Mouse (Mus musculus) gonadal fat pad, adult 2 months (tissue): ENCODE measurements around the gene Il1rap. TPM values are rescaled to one million over a fixed set of nuclear protein-coding genes. Genes with fewer than 3 reads are reported as not detected.

ENCODE experiments used
- DNase-seq: peaks from one replicate; pipeline ENCODE4 v3.0.0-alpha.2; 2012; ENCODE audit warnings: low read depth
- polyA plus RNA-seq: library from polyadenylated mRNA; depleted of rRNA; stranded (reverse); fragments of >200 nt; gene quantifications from 2 replicates; pipeline ENCODE4 v1.2.3, GENCODE M21; 2012

The Il1rap gene
- polyA plus RNA-seq, 1 experiment: 3.1 TPM

DNA sequence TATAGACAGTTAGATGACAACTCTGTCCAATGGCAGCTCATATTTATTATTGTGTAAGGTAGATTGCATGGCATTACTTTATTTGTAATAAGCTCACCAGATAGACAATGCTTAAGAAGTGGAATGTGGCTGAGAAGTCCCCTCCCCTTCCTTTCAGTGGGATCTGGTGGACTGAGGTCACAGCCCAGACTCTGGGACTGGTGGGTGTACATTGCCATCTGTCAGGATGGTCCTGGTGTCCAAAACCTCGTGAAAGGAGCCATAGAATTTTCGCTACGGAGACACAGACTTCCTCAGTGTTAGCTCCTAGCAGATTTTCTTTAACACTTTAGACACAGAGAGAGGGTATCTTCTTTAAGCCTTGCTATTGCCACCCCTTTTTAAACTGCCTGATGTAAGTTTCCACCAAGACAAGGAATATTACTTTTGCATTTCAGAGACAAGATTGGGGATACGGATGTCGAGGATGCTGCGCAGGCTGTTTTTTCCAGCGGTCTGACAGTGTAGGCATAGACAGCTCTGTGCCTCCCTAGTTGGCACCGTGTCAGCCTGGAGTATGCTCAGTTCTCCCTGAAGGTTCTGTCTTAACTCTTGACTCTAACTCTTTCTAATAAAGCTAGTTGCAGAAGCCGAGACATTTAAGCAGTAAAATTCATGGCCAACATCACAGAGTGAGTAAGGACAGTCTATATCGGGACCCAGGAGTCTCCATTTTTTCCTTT is 31.2 kb downstream of the Il1rap start:
- DNase-seq: no peak

- DNase-seq: no peak
Measured at GRCm38 (mm10) chr16:26623141-26623540, 41.6 kb downstream of the Il1rap start.

DNA sequence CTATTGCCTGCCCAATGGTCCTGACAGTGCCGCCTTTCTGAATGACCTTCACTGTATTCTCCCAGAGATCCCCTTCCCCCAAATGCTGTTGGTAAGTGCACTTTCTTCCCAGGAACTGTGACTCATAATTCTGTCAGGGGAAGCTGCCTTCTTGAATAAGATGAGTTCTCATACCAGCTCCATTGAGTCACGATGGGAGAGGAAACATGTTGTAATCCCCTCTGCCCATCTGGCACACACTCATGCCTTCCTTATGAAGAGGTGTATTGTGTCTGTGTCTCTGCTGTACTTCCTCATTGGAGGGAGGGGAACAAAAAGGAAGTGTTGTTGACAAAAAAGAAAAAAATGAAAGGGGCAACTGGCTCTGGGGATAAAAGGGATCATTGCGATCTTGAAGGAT is 44.6 kb downstream of the Il1rap start:
- no peak for DNase-seq

GRCm38 (mm10) chr16:26634800-26635199 is 53.3 kb downstream of the Il1rap start:
- DNase-seq: no peak

DNA sequence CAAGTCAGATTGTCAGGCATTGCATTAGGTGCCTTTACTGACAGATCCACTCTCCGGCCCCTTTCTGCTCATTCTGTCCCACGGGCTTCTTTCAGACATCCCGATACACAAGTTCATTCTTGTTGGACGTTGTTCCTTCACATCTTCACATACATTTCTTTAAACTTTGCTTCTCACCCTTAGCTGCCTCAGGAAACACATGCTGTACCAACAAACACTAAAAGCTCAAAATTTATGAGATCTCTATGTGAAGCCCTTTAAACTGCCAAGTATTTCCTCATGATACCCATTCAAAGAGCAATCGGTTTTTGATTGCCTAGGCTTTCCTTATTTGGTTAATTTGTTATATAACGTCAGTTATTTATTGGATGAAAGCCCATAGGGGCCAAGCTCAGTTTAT is 61.6 kb downstream of the Il1rap start:
- peak; percentile 59 for DNase-seq

DNA sequence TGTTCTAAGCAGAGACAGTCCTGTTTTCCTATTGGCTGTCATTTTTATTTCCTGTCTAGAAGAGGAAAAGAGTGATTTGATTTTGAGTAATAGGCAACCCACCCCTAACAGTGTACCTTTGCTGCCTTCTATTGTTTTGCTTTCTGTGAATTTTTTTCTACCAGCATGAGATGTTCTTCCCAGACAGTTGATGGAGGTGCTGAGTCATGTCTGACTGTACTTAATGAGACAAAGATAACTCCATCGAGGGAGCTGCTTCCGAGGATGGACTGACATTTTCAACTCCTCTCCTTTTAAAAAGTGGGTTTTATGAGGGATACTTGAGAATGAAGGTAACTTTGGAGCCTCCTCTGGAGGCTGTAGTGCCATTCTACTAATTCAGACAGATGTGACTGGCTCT is 64.6 kb downstream of the Il1rap start:
- DNase-seq: no peak

DNA sequence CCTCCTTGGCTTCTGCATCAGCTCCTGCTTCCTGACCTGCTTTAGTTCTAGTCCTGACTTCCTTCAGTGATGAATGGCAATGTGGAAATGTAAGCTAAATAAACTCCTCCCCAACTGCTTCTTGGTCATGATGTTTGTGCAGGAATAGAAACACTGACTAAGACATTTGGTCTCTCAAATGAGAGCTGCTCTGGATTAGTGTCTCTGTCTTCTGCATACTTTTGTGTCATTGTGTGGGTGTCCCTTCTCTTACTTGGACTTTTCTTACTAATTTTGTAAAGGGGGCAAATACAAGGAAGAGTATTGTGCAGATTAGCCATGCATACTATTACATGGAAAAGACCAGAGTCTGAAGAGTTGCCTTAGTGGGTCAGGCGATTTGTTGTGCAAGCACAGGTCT is 65.5 kb downstream of the Il1rap start:
- DNase-seq: no peak

GRCm38 (mm10) chr16:26662722-26663436 is 81.4 kb downstream of the Il1rap start:
- DNase-seq: no peak

- no peak for DNase-seq
Measured at GRCm38 (mm10) chr16:26666401-26666800, 84.9 kb downstream of the Il1rap start.

- DNase-seq: peak; percentile 97
Measured at GRCm38 (mm10) chr16:26669081-26669480, 87.6 kb downstream of the Il1rap start.

- no peak for DNase-seq
Measured at GRCm38 (mm10) chr16:26680381-26680780, 98.9 kb downstream of the Il1rap start.

- DNase-seq: no peak
Measured at GRCm38 (mm10) chr16:26689771-26690170, 108.3 kb downstream of the Il1rap start.

DNA sequence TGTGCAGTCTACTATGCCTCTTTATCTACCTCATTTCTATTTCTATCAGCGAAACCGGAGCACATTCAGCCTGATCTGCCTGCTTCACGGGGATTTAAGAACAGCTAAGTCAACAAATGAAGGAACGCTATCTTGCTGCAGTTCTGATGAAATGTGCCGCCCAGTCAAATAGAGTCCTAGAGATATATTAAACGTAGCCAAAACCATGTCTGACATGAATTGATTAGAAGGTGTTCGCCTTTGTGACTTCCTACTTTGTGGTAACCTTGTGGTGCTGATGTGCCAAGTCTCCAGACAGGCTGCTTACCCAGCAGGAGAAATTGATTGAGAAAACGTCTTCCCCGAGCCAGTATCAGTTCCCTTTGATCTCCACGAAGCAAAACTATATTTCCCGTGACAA is 109.8 kb downstream of the Il1rap start:
- no peak for DNase-seq

DNA sequence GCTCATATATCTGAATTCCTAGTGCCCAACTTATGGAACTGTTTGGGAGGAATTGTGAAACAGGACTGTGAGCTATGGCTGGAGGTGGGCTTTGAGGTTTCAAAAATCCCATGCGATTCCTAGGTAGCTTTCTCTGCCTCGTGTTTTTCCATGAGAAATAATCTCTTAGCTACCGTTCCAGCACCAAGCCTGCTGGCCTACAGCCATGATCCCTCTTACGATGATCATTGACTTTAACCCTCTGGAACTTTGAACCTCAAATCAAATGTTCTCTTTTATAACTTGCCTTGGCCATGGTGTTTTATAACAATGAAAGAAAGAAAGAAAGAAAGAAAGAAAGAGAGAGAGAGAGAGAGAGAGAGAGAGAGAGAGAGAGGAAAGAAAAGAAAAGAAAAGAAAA is 116.6 kb downstream of the Il1rap start:
- no peak for DNase-seq

GRCm38 (mm10) chr16:26700440-26701103 is 119.1 kb downstream of the Il1rap start:
- DNase-seq: no peak

DNA sequence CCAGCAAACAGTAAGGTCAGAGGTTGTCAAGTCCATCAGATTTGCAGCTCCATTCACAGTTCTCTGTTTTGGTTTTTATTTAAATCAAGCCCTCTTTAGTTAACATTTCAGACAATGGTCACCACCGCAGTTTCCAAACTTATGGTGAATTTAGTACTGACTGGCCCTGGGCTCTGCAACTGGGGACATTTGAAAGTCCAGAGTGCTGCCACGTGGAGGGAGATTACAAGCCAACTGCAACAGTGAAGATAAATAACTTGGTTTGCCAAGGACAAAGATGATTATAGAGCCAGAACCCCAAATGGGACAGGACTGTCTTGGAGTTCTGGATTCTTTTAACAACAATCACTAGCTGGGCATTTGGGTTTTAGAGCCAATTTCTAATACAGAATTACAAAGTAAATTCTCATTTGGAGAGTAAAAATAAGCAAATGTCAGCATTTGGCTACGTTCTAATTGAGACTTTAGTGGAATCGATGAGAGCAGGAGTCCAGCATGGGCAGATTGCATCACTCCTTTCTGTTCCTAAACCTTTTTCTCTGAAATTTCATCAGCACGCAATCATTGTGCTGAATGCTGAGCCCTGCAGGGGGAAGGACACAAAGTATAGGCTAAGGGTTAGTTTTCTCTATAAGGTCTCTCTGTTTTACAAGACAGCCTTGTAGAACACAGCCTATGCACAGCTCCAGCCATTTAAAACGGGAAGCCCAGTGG is 124.3 kb downstream of the Il1rap start:
- no peak for DNase-seq

- no peak for DNase-seq
Measured at GRCm38 (mm10) chr16:26706503-26706902, 125.0 kb downstream of the Il1rap start.

DNA sequence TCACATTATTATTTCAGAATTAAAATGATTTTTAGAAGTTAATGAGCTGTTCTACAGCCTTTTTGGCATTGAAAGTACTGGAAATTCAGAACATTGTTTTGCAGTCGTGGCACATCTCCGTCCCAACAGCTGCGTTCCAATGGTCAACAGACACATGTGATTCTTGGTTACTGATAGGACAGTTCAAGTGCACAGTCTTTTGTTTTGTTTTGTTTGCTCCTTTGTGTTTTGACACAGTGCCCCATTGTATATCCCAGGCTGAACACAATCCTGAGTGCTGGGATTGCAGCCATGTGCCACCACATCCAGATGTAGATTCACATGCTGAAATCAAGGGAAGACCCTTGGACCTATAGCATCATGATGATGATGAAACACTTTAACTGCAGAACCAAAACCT is 129.4 kb downstream of the Il1rap start:
- no peak for DNase-seq

GRCm38 (mm10) chr16:26713538-26714316 is 132.2 kb downstream of the Il1rap start:
- DNase-seq: no peak

- DNase-seq: no peak
Measured at GRCm38 (mm10) chr16:26722464-26722863, 141.0 kb downstream of the Il1rap start.

- no peak for DNase-seq
Measured at GRCm38 (mm10) chr16:26723952-26724747, 142.6 kb downstream of the Il1rap start.
